Mouse (Mus musculus): ENCODE measurements around the gene Map3k20.

Map3k20 gene

DNA sequence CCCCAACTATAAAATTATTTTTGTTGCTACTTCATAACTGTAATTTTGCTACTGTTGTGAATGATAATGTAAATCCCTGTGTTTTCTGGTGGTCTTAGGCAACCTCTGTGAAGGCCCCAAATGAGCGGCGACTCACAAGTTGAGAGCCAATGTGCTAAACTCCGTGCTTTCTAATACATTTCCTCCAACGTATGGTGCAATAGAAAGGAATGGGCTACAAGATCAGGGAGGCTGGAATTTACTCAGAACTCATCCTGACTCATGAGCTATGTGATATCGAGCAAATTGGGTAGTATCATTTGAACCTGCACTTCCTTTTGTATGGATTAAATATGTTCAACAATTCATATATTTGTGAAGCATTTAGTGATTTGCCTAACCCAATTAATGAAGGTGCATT, 4.9 kb upstream of the Map3k20 start:
- no peak for DNase-seq (ENCODE audit: low read depth, low spot score)

DNA sequence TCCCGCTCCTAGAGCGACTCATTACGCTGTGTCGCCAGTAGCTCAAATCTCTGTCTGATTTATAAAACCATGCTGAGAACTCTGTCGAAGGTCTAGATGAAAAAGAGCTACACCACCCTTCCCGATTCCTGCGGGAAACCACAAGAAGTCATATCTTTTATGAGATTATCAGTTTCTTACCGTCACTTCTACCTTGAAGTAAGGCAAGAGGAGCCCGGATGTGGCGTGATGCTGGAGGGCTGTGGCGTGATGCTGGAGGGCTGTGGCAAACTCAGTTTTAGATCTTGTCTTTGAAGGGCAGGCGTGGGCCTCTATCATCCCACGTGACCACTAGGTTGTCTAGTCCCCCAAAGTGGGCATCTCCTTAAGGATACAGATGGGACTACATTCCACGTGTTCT, 3.5 kb upstream of the Map3k20 start:
- DNase-seq (ENCODE audit: low read depth, low spot score), result no peak

DNA sequence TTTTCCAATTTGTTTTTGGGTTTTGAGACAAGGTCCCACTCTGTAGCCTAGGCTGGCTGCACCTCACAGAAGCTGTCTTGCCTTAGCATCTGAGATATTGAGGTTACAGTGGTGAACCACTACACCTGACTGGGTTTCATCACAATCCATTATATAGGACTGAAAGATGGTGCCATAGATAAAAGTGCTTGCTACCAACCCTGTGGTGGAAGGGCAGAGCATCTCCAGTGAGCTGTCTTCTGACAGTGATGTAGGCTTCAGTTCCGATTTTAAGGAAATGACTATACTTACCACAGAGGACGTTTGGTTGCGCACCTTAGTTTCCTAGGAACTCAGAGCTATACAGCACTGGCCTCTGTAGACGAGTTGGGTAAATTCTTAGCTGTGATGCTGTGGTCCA, 2.7 kb upstream of the Map3k20 start:
- no peak for DNase-seq (ENCODE audit: low read depth, low spot score)

DNA sequence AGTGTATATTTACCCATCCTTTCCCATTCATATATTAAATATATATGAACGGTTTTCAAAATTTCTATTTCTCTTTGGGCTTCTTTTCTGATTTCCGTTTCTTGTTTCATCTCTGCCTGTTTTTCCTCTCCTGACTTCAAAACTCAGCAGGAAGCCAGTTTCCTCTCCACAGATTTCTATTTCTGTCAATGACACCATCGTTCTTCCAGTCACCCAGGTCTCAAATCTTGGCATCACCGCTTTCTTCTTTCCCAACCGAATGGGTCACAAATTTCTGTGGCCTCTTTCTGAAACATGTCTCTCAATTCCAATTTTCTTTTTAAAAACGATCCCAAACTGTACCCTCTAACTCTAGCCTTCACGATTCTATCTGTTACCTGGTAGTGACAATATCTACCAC, 748 bp upstream of the Map3k20 start:
- no peak for DNase-seq (ENCODE audit: low read depth, low spot score)

DNA sequence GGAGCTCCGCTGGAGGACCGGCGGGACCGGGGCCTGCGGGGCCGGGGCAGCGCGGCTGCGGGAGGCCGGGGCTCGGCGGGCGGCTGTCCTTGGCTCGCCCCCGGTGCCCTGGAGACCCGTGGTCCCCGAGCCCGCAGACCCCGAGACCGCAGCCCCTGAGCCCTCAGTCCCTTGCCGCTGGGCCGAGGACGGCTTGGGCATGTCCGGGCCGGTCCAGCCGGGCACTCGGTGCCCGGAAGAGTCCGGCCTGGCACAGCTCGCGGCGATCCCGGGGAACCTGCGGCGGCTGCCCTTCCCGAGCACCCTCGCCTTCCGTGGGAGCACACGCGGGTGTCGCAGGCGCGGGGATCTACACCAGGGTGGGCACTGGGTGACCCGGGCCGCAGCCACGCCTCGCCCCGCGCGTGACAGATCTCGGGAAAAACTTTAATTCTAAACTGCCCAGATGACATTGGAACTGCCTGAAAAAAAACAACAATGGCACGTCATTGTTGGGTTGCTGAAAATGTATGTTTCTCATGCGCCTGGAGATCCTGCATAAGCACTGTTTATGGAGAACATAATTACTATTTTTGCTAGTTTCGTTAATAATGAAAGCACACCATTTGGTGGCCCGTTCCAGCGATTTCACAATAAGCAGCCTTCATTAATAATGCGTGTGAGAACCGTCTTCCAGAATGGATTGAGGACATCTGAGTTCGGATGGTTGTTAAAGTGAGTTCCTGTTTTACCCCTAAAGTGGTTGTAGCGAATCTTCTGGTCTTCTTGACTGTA, 638 bp downstream of the Map3k20 start:
- no peak for DNase-seq (ENCODE audit: low read depth, low spot score)

DNA sequence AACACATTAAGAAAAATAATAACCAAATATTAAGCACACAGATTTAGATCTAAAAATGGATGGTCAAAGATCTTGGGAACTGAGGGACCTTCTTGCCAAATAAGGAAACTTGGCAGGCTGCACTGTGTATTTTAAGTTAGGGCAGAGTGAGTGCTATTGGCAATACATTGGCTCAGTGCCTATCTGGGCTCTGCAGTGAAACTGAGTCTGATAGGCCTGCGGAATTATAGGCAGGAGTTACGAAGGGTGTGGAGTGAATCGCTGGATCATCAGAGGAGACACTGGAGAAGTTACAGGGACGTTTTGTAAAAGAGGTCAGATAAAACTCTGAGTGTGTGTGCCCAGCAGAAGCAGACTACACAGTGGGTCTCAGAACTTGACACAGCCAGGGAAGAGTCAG, 1.7 kb downstream of the Map3k20 start:
- no peak for DNase-seq (ENCODE audit: low read depth, low spot score)

DNA sequence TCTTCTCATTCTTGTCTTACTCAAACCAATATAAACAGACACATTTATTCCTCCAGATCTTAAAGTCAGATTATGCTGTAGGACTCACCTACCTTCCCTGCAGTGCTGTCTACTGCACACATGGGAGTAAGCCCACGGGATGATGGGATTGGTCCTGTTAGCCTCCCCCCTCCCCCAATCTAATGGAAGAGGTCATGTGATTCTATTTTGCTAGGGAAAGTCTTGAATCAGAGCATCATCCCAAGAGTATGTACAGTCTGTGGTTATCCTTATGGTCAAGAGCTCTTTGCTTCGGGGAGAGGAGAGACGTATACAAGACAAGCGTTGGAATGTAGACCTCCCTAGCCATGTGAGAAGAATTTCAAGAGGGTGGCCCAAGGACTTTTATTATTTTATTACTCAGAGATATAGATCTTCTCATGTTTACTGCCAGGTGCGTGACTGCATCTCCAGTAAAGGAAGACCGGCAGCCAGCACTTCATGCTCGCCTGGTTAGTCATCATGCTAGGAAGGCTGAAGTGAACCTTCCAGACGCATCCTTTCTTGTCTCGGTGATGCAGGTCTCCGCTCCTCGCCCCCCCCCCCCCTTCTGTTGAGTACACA, 3.6 kb downstream of the Map3k20 start:
- no peak for DNase-seq (ENCODE audit: low read depth, low spot score)

DNA sequence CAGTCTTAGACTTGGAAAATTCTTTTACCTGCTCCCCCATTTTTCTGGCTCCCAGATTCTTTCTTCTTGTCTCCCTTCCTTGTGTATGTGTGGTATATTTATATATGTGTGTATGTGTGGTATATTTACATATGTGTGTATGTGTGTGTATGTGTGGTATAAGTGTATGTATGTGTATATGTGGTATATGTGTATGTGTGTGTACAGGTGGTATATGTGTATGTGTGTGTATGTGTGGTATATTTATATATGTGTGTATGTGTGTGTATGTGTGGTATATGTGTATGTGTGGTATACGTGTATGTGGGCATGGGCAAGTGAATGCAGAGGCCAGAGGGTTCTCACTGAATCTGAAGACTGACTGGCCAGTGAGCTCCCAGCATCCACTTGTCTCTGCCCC, 5.7 kb downstream of the Map3k20 start:
- DNase-seq (ENCODE audit: low read depth, low spot score), result no peak

DNA sequence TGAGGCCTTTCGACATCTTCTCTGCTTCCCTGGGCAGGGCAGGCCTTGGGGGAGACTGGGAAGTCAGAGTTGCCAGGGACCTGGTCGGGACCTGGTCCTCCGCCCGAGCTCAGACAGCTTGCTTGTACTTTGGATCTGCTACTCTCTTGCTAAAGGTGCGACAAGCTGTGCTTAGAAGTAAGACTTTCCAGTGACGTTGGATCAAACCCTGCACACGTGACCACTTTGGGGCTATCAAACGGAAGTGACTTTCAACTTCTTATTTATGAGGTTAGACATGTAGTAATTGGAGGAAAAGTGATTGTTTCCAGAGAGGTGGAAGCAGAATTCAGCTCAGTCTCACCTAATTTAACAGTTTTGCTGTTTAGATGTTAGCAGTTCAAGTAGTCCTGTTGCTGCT, 7.1 kb downstream of the Map3k20 start:
- no peak for DNase-seq (ENCODE audit: low read depth, low spot score)

DNA sequence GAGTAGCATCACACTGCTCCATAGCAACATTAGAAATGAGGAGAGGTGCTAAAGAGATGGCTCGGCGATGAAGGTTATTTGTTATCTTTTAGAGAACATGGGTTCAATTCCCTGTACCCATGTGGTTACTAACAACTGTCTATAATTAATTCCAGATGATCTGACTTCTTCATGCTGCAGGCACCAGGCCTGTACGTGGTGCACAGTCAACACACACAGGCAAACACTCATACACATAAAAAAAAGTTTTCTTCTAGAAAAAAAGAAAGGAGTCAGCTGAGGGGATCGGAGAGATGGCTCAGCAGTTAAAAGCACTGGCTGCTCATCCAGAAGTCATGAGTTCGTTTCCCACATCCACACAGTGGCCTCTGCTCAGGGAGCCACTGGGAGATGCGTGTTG, 9.6 kb downstream of the Map3k20 start:
- no peak for DNase-seq (ENCODE audit: low read depth, low spot score)

DNA sequence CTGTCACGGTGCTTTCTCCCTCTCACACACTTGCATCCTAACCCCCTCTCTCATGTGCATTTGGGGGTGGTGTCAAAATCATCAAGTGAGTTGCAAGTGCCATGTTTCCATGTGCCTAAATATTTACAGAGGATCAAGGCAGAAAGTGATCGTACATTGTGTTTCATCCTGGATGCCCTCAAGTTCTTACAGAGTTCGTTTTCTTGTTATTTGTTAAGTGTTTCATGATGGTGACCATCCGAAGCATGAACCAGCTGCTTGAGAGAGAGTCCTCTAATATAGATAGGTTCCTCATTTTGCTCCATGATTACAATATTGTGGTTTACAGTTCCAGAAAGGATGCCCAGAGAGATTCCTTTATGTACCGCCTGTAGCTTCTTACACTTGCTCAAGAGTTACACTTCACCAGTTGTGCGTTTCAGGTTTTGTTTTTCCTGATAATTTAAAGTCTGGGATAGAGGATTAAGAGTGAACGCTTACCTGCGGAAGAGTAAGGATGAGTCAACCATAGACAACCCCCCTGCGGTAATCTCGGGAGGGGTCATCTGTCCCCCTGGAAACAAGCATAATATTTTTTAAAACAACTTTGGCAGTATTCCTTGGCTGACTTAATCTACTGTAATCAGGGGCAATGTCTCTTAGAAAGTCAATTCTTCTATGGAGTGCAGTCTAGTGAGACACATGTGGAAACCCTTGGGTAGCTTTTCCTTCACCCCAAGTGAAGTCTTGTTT, 11.7 kb downstream of the Map3k20 start:
- DNase-seq (ENCODE audit: low read depth, low spot score), result no peak

DNA sequence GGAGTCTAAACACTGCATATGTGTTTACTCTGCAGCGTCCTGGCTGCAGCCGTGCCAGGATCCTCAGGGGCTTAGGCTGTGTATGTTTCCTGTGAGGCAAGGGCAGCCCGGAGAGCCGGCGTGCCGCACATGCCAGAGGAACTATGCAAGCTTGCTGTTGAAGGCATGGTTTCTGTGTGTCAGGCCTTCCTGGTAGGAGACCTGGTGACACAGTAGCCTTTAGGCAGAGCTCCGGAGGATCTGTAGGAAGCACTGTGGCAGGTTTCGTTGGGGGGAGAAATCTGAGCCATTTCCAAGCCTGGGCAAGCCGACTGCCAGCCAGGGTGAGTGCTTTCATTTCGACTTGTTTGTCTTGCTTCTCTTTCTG, 12.3 kb downstream of the Map3k20 start:
- DNase-seq (ENCODE audit: low read depth, low spot score), result no peak

DNA sequence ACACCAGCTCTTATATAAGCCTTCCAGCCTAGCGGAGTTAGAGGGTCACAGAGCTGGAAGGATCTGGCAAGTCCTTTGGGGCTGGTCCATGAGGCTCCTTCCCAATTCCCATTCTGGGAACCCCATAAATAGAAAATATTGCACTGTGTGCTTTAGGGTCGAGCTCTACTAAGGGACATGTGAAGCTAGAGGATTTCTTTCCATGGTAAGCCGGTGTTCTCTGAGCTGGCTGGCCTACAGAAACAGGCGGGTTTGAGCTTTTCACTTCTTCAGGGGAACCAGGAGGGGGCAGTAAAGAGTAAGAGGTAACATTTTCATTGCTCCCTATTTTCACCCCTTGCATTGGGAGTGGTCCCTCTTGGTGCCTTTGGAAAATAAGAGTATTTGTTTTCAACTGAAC, 13.0 kb downstream of the Map3k20 start:
- peak; percentile 49 for DNase-seq (ENCODE audit: low read depth, low spot score)

DNA sequence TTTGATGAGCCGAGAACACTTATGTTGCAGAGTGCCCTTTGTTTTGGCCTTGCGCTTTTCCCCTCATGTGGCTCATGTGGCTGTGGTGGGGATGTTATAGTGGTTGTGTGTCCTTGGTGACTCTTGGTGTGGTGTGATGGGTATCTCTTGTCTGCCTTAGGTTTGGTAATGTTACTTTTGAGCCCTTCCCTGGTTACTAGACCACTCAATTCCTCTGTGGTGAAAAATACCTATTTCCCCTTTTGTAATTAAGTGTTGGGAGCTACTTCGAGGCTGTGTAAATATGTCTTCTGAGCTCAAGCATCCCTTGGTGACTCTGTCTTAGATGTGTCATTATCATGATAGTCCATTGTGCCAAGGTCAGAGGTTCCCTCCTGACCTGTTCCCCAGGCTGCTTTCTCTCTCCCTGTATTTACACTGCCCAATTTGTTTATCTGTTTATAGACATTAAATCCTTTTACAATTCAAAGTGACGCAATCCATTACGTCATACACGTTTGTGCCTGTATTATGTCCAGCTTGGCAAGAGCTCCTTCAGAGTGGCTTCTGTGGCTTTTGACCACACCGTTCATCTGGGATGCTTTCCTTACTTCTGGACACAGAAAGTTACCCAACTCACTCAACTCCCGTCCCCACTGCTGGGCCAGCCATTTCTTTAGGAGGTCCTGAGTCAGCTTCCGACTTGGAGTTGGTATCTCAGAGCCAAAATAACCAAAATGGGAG, 15.9 kb downstream of the Map3k20 start:
- DNase-seq (ENCODE audit: low read depth, low spot score), result no peak

DNA sequence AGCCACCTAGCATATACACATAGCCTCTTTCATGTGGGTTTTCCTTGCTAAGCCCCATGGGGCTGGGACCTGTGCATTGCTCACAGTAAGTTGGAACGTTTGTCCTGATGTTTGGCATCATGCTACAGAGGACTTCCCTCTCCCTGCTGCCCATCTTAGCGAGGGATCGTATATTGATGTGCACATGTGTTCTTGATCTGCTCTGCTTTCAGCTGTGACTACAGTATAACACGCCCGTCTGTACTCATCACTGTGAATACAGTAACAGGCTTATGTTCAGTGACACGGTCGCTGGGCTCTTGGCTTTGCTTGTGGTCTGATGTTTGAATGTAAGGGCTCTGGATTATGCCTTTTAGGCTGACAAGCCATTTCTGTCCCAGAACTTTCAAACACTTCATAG, 20.3 kb downstream of the Map3k20 start:
- DNase-seq (ENCODE audit: low read depth, low spot score), result no peak

DNA sequence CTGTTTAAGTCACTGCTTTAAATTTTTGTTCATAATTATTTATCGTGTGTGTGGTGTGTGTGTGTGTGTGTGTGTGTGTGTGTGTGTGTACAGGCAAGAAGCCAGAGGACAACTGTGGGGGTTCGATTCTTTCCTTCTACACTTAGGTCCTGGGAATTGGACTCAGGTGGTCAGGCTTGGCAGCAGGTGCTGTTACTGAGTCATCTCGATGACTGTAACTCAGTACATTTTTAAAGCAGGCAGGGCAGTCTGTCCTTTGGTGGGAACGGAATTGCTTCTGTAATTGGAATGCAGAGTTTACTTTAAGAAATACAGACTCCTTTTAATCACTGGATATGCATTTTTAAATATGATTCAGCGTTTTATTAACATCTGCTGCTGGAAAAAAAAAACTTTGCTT, 22.9 kb downstream of the Map3k20 start:
- DNase-seq (ENCODE audit: low read depth, low spot score), result no peak

DNA sequence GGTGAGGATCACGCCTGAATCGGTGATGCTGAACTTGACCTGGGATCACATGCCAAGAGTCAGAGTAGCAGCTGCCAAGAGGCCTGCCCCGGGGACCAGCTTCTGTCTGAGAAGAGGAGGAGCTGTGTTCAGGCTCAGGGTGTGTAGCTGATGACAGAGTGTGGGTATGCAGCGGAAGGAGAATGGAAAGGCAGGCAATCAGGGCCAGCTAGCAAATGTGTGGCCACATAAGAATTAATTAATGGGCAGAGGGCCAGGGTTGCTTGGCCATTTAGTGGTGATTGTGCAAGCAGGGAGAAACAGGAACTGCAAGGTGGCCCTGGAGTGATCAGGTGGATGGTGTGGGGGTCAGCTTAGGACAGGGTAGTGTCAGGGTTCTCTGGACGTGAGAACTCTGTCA, 23.5 kb downstream of the Map3k20 start:
- DNase-seq (ENCODE audit: low read depth, low spot score), result no peak

DNA sequence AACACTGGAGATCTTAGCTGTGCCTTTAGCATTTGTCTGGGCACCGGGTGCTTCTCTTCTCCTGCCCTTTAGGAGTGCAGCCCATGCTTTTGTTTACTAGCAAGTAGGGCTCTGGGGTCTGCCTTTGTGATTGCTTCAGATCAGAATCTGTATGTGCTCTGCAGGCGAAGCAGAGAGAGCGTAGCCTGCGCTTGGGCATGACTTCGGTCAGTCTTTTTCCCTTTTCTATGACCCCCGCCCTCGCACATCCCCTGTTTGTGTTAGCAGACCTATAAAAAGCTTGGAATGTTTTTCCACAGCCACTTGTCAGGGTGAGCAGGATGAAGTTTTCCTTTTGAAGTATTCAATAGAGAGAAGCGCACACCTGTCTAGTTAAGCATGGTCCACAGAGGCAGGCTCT, 26.0 kb downstream of the Map3k20 start:
- DNase-seq (ENCODE audit: low read depth, low spot score), result no peak

DNA sequence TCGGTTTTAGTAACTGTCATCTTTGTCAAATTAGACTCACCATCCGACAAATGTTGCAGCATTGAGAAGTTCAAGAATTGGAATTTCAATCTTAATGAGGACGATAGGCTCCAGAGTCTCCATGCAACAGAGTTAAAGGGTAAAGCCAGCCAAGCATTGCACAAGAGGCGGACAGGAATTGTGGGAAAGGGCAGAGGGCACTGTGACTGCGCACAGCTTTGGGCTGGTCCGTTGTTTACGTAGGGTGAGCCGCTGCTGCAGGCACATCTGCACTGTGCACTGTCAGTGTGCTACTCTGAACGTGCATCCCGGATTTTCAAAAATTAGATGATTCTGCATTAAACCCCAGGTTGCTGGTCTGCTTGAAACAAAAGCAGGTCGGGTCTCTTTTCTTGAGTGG, 27.9 kb downstream of the Map3k20 start:
- no peak for DNase-seq (ENCODE audit: low read depth, low spot score)

DNA sequence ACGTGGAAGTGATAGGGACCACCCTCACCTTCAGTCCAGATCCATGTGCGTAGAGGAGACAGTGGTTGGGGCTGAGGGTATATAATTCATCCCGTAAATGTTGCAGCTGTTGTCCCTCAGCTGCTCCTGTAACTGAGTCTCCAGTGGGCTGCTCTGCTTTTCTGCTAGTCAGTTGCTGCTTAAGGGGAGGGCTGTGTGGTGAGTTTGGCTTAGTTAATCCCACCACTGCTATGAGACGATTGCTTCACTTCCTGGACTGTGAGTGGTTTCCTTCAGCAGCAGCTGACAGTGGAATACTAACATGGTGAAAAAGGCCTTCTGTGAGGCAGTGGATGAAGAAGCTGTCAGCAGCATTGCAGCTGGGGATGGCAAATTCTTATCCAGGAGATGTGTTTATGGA, 33.0 kb downstream of the Map3k20 start:
- no peak for DNase-seq (ENCODE audit: low read depth, low spot score)

DNA sequence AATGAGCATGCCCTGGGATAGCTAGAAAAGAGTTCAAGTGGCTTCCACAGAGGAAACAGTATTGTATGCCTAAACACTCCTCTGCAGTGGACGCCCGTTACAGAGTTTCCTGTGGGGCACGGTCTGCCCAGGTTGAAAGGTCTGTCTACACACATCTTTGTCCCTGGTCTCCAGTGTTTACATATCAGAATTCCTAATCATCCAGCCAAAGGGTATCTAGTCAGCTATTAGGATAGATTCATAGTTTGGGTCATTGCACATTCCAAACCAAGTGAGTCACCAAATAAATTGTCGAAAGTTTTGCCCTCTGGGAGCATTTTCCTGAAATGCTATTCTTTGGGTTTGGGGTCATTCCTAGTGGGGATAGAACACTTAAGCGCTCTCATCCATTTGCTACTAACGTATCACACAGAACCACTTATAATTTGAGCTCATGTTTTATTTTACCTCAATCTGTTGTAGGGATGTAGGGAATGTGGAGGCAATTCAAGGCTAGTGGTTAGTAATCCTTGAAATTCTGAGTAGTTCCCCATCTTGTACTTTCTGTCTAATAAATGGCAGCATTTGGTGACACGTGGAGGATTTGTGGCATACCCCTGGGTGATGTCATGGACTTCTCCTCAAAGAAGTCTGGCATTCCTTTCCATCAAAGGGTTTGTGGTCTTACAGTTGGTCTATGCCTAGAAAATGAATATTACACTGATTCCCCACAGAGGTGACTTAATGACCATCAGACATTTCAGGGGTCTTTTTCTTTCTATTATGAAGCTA, 33.8 kb downstream of the Map3k20 start:
- DNase-seq (ENCODE audit: low read depth, low spot score), result no peak

DNA sequence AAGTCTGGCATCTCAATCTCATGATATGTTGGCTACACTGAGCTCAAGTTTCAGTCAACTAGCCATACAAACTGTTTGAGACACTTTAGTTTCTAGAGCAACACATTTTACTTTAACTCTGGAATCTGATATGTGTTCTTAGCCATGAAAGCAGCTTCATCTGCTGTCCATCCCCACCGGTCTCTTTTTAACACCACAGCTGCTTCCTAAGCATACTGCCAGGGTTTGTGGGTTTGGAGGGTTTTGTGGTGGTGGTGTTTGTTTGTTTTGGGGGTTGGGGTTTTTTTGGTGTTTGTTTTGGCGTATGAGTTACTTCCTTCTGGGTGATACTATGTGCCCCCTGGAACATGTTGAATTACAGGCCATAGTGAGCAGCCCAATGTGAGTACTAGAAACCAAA, 35.2 kb downstream of the Map3k20 start:
- DNase-seq (ENCODE audit: low read depth, low spot score), result no peak
